Mouse (Mus musculus) MEL (cell line): ENCODE measurements around the gene Nup153. TPM values are rescaled to one million over a fixed set of nuclear protein-coding genes. Genes with fewer than 3 reads are reported as not detected.

ENCODE experiments used
- DNase-seq: peaks from one replicate; pipeline ENCODE4 v3.0.0; 2011; ENCODE audit warnings: low read depth, low spot score
- H3K27ac ChIP-seq: 2 replicates; pipeline ENCODE4 v1.5.1; 2012; ENCODE audit warnings: low read depth, mild to moderate bottlenecking, control low read depth, low read length, moderate library complexity; ENCODE audit not compliant: control insufficient read depth
- H3K27me3 ChIP-seq, 2 experiments: fragments of 150-350 bp in 1 of 2; sonication (generic) in 1 of 2; 2 replicates each; pipeline ENCODE4 v1.6.1; 2012; ENCODE audit warnings: low read length in 2 of 2, mild to moderate bottlenecking in 2 of 2, improper control_type of control experiment in 1 of 2, moderate library complexity in 1 of 2; ENCODE audit not compliant: insufficient read depth in 2 of 2, control insufficient read depth in 1 of 2
- H3K36me3 ChIP-seq, 2 experiments: 2 replicates each; pipeline ENCODE4 v1.6.1; 2012 to 2014; ENCODE audit warnings: low read length in 2 of 2, improper control_type of control experiment in 1 of 2, inconsistent platforms in 1 of 2, mild to moderate bottlenecking in 1 of 2; ENCODE audit not compliant: insufficient read depth in 2 of 2, control insufficient read depth in 1 of 2
- H3K4me1 ChIP-seq, 2 experiments: fragments of 150-350 bp in 1 of 2; sonication (generic) in 1 of 2; 2 replicates each; pipeline ENCODE4 v1.6.1; 2012; ENCODE audit warnings: low read length in 2 of 2, improper control_type of control experiment in 1 of 2, mild to moderate bottlenecking in 1 of 2; ENCODE audit not compliant: insufficient read depth in 2 of 2, control insufficient read depth in 1 of 2
- H3K4me3 ChIP-seq, 2 experiments: fragments of 150-350 bp in 1 of 2; sonication (generic) in 1 of 2; 2 replicates each; pipeline ENCODE4 v1.5.1; 2012; ENCODE audit warnings: low read depth in 2 of 2, low read length in 2 of 2, mild to moderate bottlenecking in 2 of 2, moderate library complexity in 2 of 2, control low read depth in 1 of 2, improper control_type of control experiment in 1 of 2; ENCODE audit not compliant: control insufficient read depth in 1 of 2, insufficient read depth in 1 of 2
- H3K79me2 ChIP-seq: 2 replicates; pipeline ENCODE4 v1.6.1; 2012; ENCODE audit warnings: mild to moderate bottlenecking, low read length, moderate library complexity; ENCODE audit not compliant: control insufficient read depth, poor library complexity, insufficient read depth
- H3K9ac ChIP-seq: 2 replicates; pipeline ENCODE4 v1.6.1; 2012; ENCODE audit warnings: low read depth, mild to moderate bottlenecking, control low read depth, low read length, moderate library complexity; ENCODE audit not compliant: control insufficient read depth, poor library complexity, severe bottlenecking
- H3K9me3 ChIP-seq: fragments of 150-350 bp; sonication (generic); replicated peaks from 2 replicates; pipeline ENCODE4 v1.6.1; 2012; ENCODE audit warnings: mild to moderate bottlenecking, low read length, improper control_type of control experiment, moderate library complexity; ENCODE audit not compliant: insufficient read depth
- BHLHE40 ChIP-seq: IDR thresholded peaks from 2 replicates; pipeline ENCODE4 v1.6.1; 2012; ENCODE audit warnings: low read depth, mild to moderate bottlenecking, inconsistent platforms, low read length, improper control_type of control experiment, borderline replicate concordance
- CTCF ChIP-seq, 3 experiments: IDR thresholded peaks in 2 of 3; conservative IDR thresholded peaks in 1 of 3; 2 replicates each; pipeline ENCODE4 v1.5.1; 2011 to 2012; ENCODE audit warnings: low read length in 3 of 3, low read depth in 2 of 3, mild to moderate bottlenecking in 2 of 3, improper control_type of control experiment in 1 of 3, inconsistent platforms in 1 of 3, mixed read lengths in 1 of 3, moderate library complexity in 1 of 3; ENCODE audit not compliant: control insufficient read depth in 1 of 3, insufficient read depth in 1 of 3, poor library complexity in 1 of 3, severe bottlenecking in 1 of 3
- E2F4 ChIP-seq: IDR thresholded peaks from 2 replicates; pipeline ENCODE4 v1.6.1; 2011; ENCODE audit warnings: low read depth, low read length, improper control_type of control experiment, borderline replicate concordance
- ELF1 ChIP-seq: IDR thresholded peaks from 2 replicates; pipeline ENCODE4 v1.6.1; 2014; ENCODE audit warnings: low read depth, mild to moderate bottlenecking, inconsistent platforms, low read length, improper control_type of control experiment, moderate library complexity
- EP300 ChIP-seq, 2 experiments: IDR thresholded peaks; 2 replicates each; pipeline ENCODE4 v1.6.1; 2011; ENCODE audit warnings: improper control_type of control experiment in 2 of 2, low read length in 2 of 2, low read depth in 1 of 2, mild to moderate bottlenecking in 1 of 2
- KAT2A ChIP-seq: conservative IDR thresholded peaks from 2 replicates; pipeline ENCODE4 v1.6.1; 2012; ENCODE audit warnings: low read depth, low read length, improper control_type of control experiment, inconsistent platforms
- MAFK ChIP-seq: IDR thresholded peaks from 2 replicates; pipeline ENCODE4 v1.6.1; 2011; ENCODE audit warnings: low read depth, mild to moderate bottlenecking, low read length, improper control_type of control experiment, borderline replicate concordance
- MEF2A ChIP-seq: IDR thresholded peaks from 2 replicates; pipeline ENCODE4 v1.6.1; 2014; ENCODE audit warnings: low read depth, mild to moderate bottlenecking, inconsistent platforms, low read length, improper control_type of control experiment; ENCODE audit not compliant: poor library complexity, insufficient replicate concordance, severe bottlenecking; ENCODE audit errors: extremely low read depth
- MXI1 ChIP-seq: IDR thresholded peaks from 2 replicates; pipeline ENCODE4 v1.6.1; 2011; ENCODE audit warnings: mild to moderate bottlenecking, low read depth, low read length, improper control_type of control experiment
- MYB ChIP-seq: IDR thresholded peaks from 2 replicates; pipeline ENCODE4 v1.6.1; 2011; ENCODE audit warnings: mild to moderate bottlenecking, low read depth, low read length, improper control_type of control experiment
- MYC ChIP-seq: IDR thresholded peaks from 2 replicates; pipeline ENCODE4 v1.6.1; 2011; ENCODE audit warnings: low read depth, mild to moderate bottlenecking, low read length, improper control_type of control experiment, moderate library complexity
- POLR2A ChIP-seq, 2 experiments: IDR thresholded peaks; 2 replicates each; pipeline ENCODE4 v1.6.1; 2011 to 2012; ENCODE audit warnings: low read length in 2 of 2, mild to moderate bottlenecking in 2 of 2, control low read depth in 1 of 2, improper control_type of control experiment in 1 of 2, low read depth in 1 of 2, moderate library complexity in 1 of 2; ENCODE audit not compliant: control insufficient read depth in 1 of 2, insufficient read depth in 1 of 2, poor library complexity in 1 of 2
- POLR2AphosphoS5 ChIP-seq: IDR thresholded peaks from 2 replicates; pipeline ENCODE4 v1.6.1; 2012; ENCODE audit warnings: low read depth, borderline replicate concordance, mild to moderate bottlenecking, inconsistent platforms, low read length, moderate library complexity, mixed read lengths
- RAD21 ChIP-seq: IDR thresholded peaks from 2 replicates; pipeline ENCODE4 v1.6.1; 2011; ENCODE audit warnings: mild to moderate bottlenecking, low read depth, low read length, improper control_type of control experiment
- SIN3A ChIP-seq: IDR thresholded peaks from 2 replicates; pipeline ENCODE4 v1.6.1; 2012; ENCODE audit warnings: low read length, improper control_type of control experiment, inconsistent platforms
- SMC3 ChIP-seq: IDR thresholded peaks from 2 replicates; pipeline ENCODE4 v1.6.1; 2011; ENCODE audit warnings: low read depth, low read length, improper control_type of control experiment
- TAL1 ChIP-seq: IDR thresholded peaks from 2 replicates; pipeline ENCODE4 v1.6.1; 2012; ENCODE audit warnings: mild to moderate bottlenecking, inconsistent platforms, low read length, moderate library complexity, mixed read lengths
- TCF12 ChIP-seq: IDR thresholded peaks from 2 replicates; pipeline ENCODE4 v1.6.1; 2014; ENCODE audit warnings: low read depth, mild to moderate bottlenecking, inconsistent platforms, low read length, improper control_type of control experiment, moderate library complexity
- UBTF ChIP-seq: IDR thresholded peaks from 2 replicates; pipeline ENCODE4 v1.6.1; 2012; ENCODE audit warnings: low read depth, mild to moderate bottlenecking, inconsistent platforms, low read length, improper control_type of control experiment, moderate library complexity, borderline replicate concordance; ENCODE audit not compliant: insufficient read depth
- USF1 ChIP-seq: IDR thresholded peaks from 2 replicates; pipeline ENCODE4 v1.6.1; 2014; ENCODE audit warnings: low read depth, mild to moderate bottlenecking, inconsistent platforms, low read length, improper control_type of control experiment, moderate library complexity
- USF2 ChIP-seq, 2 experiments: IDR thresholded peaks; 2 replicates each; pipeline ENCODE4 v1.6.1; 2011 to 2012; ENCODE audit warnings: improper control_type of control experiment in 2 of 2, low read length in 2 of 2, borderline replicate concordance in 1 of 2, inconsistent platforms in 1 of 2, low read depth in 1 of 2, mild to moderate bottlenecking in 1 of 2; ENCODE audit not compliant: insufficient read depth in 1 of 2
- ZKSCAN1 ChIP-seq: IDR thresholded peaks from 2 replicates; pipeline ENCODE4 v1.6.1; 2012; ENCODE audit warnings: low read depth, mild to moderate bottlenecking, inconsistent platforms, low read length, improper control_type of control experiment, moderate library complexity
- ZMIZ1 ChIP-seq: IDR thresholded peaks from 2 replicates; pipeline ENCODE4 v1.6.1; 2012; ENCODE audit warnings: low read depth, mild to moderate bottlenecking, inconsistent platforms, low read length, improper control_type of control experiment, moderate library complexity
- polyA plus RNA-seq, 2 experiments: library from polyadenylated mRNA; stranded (reverse) in 1 of 2; unstranded in 1 of 2; fragments of >175 nt in 1 of 2; fragments of >200 nt in 1 of 2; gene quantifications; 2 replicates each; pipeline versions ENCODE4 v1.2.1 to v1.2.4; 2012; ENCODE audit warnings: low replicate concordance in 2 of 2, low read depth in 1 of 2; ENCODE audit not compliant: insufficient read length in 2 of 2, insufficient read depth in 1 of 2, missing spikeins in 1 of 2
- total RNA-seq: library from RNA; depleted of rRNA; stranded (reverse); fragments of 300-350 nt; gene quantifications from 2 replicates; pipeline ENCODE4 v1.2.3, GENCODE M21; 2012

Nup153 gene
- total and polyA plus RNA-seq, 3 experiments: 64.6 to 221 (median 82.8) TPM

- Histone ChIP-seq H3K4me3 (no peak overlapping the region), H3K27me3 (no peaks in the 10 kb centered on the region), H3K79me2 (no peaks in the 10 kb centered on the region), H3K4me1 (peaks cover 0 to 12% of the 10 kb centered on the region in 2 experiments; a peak in 2 of 4 replicates), H3K9ac (no peak overlapping the region), H3K9me3 (no peaks in the 10 kb centered on the region), H3K36me3 (peaks cover 0 to 2% of the 10 kb centered on the region in 2 experiments; a peak in 2 of 4 replicates), H3K27ac (no peak overlapping the region)
- peak; percentile 25 for DNase-seq
- TF ChIP-seq CTCF (IDR thresholded peaks at IDR 0.05 in 2 of 3, conservative IDR thresholded peaks at IDR 0.05 in 1 of 3; ENCODE audit: control insufficient read depth in 1 of 3, insufficient read depth in 1 of 3, low read depth in 2 of 3, low read length in 3 of 3, poor library complexity in 1 of 3, severe bottlenecking in 1 of 3): no peak
- TF ChIP-seq E2F4: no peak
- TF ChIP-seq POLR2A (IDR thresholded peaks at IDR 0.05; ENCODE audit: control insufficient read depth in 1 of 2, insufficient read depth in 1 of 2, low read depth in 1 of 2, low read length in 2 of 2, poor library complexity in 1 of 2): no peak
- TF ChIP-seq KAT2A: no peak
- 0 out of 2 replicates have a peak, but pooled peaks have one; percentile 37 for TF ChIP-seq TAL1
- TF ChIP-seq MYC: no peak
- TF ChIP-seq RAD21: no peak
- 0 out of 2 replicates have a peak, but pooled peaks have one; percentile 20 for TF ChIP-seq SIN3A
- TF ChIP-seq MXI1: no peak
- no peak for TF ChIP-seq ZMIZ1
- TF ChIP-seq ELF1: no peak
- no peak for TF ChIP-seq MYB
- no peak for TF ChIP-seq MEF2A
- TF ChIP-seq SMC3: no peak
- TF ChIP-seq EP300 (IDR thresholded peaks at IDR 0.05; ENCODE audit: low read depth in 1 of 2, low read length in 2 of 2): peak in 1 of 2 experiments; percentile 43; a peak in 2 of 4 replicates
- no peak for TF ChIP-seq BHLHE40
- no peak for TF ChIP-seq MAFK
- TF ChIP-seq ZKSCAN1: no peak
- 0 out of 2 replicates have a peak, but pooled peaks have one; percentile 20 for TF ChIP-seq TCF12
- TF ChIP-seq USF2 (IDR thresholded peaks at IDR 0.05; ENCODE audit: borderline replicate concordance in 1 of 2, insufficient read depth in 1 of 2, low read depth in 1 of 2, low read length in 2 of 2): no peak
- TF ChIP-seq POLR2AphosphoS5: no peak
- no peak for TF ChIP-seq UBTF
- TF ChIP-seq USF1: peak; percentile 15; the same call in 1 of the 2 replicates
Measured at GRCm38 (mm10) chr13:46774998-46775397, 47.3 kb upstream of the Nup153 start.
